Mouse (Mus musculus): ENCODE data around the gene Gm11027. TPM values are rescaled to one million over a fixed set of nuclear protein-coding genes. Genes with fewer than 3 reads are reported as not detected.

The Gm11027 gene
- total RNA-seq, 4 experiments from 2014 or later, result not detected

- no peak for DNase-seq
Observed at GRCm38 (mm10) chr12:116280149-116280652, 5.0 kb downstream of the Gm11027 start.

- DNase-seq, result peak; percentile 100
Observed at GRCm38 (mm10) chr12:116280653-116281364, 5.6 kb downstream of the Gm11027 start, which contains the start of gene Esyt2. Gene Esyt2 (plus strand): TSS chr12:116281196.

- DNase-seq, result peak; percentile 24
Observed at GRCm38 (mm10) chr12:116281427-116282281, 6.5 kb downstream of the Gm11027 start.

- no peak for DNase-seq
Observed at GRCm38 (mm10) chr12:116282856-116283255, 7.7 kb downstream of the Gm11027 start.

- no peak for DNase-seq
Observed at GRCm38 (mm10) chr12:116283511-116283910, 8.3 kb downstream of the Gm11027 start.

GRCm38 (mm10) chr12:116293185-116293584, 18.0 kb downstream of the Gm11027 start:
- DNase-seq, result no peak

- DNase-seq, result no peak
Observed at GRCm38 (mm10) chr12:116293599-116294292, 18.6 kb downstream of the Gm11027 start.

GRCm38 (mm10) chr12:116299906-116300305, 24.7 kb downstream of the Gm11027 start:
- no peak for DNase-seq

- no peak for DNase-seq
Observed at GRCm38 (mm10) chr12:116302181-116302580, 27.0 kb downstream of the Gm11027 start.

GRCm38 (mm10) chr12:116306042-116306441, 30.9 kb downstream of the Gm11027 start:
- DNase-seq, result peak; percentile 28

GRCm38 (mm10) chr12:116307870-116308269, 32.7 kb downstream of the Gm11027 start:
- DNase-seq, result no peak

GRCm38 (mm10) chr12:116308612-116309011, 33.4 kb downstream of the Gm11027 start:
- no peak for DNase-seq

GRCm38 (mm10) chr12:116313816-116314215, 38.6 kb downstream of the Gm11027 start:
- no peak for DNase-seq

GRCm38 (mm10) chr12:116315498-116315897, 40.3 kb downstream of the Gm11027 start:
- no peak for DNase-seq

- no peak for DNase-seq
Observed at GRCm38 (mm10) chr12:116317818-116318217, 42.6 kb downstream of the Gm11027 start.

Small RNAs within 50 kb of the gene (microRNA-seq; reads per million reads assigned to microRNA genes)
- 0 reads per million in 2 experiments for gene Gm23190

Other genes with a start within 250 kb of the Gm11027 start
- gene Zfp386, start 227.7 kb upstream of the Gm11027 start, total RNA-seq (2022), result 10 to 100 TPM; 26.0 to 47.7 (median 35.6) TPM
- under 1 TPM; 0.28 to 0.73 (median 0.44) TPM for gene Vipr2, start 197.7 kb upstream of the Gm11027 start, total RNA-seq (2022)
- 10 to 100 TPM; 11.8 to 17.8 (median 15.3) TPM for gene Wdr60, start 12.4 kb upstream of the Gm11027 start, total RNA-seq (2022)
- gene Esyt2, start 5.8 kb downstream of the Gm11027 start, total RNA-seq (2022), result 10 to 100 TPM; 50.7 to 71.5 (median 63.1) TPM
- 1 to 10 TPM; 3.3 to 6.5 (median 4.7) TPM for gene Ncapg2, start 130.0 kb downstream of the Gm11027 start, total RNA-seq (2022)
- gene Ptprn2, start 210.3 kb downstream of the Gm11027 start, total RNA-seq (2022), result 10 to 100 TPM; 24.1 to 40.1 (median 28.9) TPM

Data from adrenal gland, adult 8-10 months (tissue).